Mouse (Mus musculus) skeletal muscle tissue, adult 2 months (tissue): ENCODE measurements around the gene Arxes1.
A peak's percentile ranks its signal among the peaks of the same experiment; 100 is the strongest.
"Not testable (repeated sequence)": the region's sequence is repeated elsewhere in the genome, so short reads cannot be mapped to it uniquely, and the experiment has no call there.

Experiments used
- DNase-seq: peaks from one replicate; pipeline ENCODE4 v3.0.0-alpha.2; 2012; ENCODE audit warnings: low read depth, low spot score

The Arxes1 gene

DNA sequence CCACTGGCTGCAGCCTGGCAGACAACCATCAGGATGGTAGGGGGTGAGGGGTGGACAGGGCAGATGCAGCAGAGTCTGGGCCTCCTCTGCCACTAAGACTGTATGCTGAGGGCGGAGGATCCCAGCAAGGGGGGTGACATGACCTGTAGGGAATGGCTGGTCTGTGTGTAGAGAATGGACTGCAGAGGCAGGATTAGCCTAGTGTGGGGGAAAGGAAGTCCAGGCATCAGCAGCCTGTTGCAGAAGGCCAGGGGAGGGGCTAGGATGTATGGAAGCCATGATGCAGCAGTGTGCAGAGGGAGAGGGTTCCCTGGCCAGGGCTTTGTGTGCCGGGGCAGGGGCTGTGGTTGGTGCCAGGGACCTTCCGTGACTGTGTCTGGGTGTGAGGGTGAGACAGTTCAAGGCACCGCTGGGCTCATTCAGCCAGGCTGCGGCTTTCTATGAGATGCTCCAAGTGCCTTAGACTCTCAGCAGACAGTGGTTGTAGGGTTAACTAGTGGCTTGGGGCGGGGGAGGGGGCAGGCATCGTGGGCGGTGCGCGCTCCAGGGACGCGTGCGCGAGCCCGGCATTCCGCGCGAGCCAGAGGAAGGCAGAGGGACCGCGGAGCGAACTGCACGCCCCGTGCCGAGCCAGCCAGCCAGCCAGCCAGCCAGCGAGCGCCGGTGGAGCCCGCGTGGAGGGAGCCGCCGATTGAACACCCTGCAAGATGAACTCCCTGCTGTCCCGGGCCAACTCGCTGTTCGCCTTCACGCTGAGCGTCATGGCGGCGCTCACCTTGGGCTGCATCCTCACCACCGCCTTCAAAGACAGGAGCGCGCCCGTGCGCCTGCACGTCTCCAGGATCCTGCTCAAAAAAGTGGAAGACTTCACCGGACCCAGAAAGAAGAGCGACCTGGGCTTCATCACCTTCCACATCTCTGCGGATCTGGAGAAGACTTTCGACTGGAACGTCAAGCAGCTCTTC, at the start of gene Arxes1:
Arxes1 (plus strand) TSS at position 569 of the 965 bp plus-strand sequence.
- DNase-seq, result not testable (repeated sequence)

- DNase-seq, result no peak
Observed at GRCm38 (mm10) chrX:135984539-135985260, 48.5 kb upstream of the Arxes1 start.

DNA sequence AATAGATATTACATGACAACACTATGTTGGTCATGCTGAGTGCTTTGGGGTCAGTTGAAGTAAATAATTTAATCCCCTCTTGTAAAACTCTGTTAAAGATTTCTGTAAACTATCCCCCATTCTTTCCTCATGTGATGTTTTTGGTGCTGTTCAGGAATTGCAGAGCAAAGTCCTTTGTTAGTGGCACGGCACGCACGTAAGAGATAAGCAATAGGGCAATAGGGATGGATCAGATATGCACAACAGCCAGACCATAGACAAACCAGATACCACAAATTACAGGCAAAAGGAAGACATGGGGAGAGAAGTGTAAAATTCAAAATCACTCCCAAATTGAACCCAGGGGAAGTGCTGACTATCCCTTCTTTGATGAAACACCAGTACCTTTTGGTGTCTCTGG, 46.9 kb upstream of the Arxes1 start:
- no peak for DNase-seq

GRCm38 (mm10) chrX:135990661-135991060, 42.5 kb upstream of the Arxes1 start:
- no peak for DNase-seq

DNA sequence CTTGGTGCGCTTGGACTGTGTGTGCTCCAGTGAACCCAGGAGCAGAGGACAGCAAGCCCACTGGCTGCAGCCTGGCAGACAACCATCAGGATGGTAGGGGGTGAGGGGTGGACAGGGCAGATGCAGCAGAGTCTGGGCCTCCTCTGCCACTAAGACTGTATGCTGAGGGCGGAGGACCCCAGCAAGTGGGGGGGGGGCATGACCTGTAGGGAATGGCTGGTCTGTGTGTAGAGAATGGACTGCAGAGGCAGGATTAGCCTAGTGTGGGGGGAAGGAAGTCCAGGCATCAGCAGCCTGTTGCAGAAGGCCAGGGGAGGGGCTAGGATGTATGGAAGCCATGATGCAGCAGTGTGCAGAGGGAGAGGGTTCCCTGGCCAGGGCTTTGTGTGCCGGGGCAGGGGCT, 40.0 kb upstream of the Arxes1 start:
- not testable (repeated sequence) for DNase-seq

GRCm38 (mm10) chrX:135993664-135994119, 39.5 kb upstream of the Arxes1 start, which contains the start of gene Arxes2:
Gene Arxes2, plus strand, starts transcription at chrX:135993824.
- DNase-seq, result not testable (repeated sequence)

- no peak for DNase-seq
Observed at GRCm38 (mm10) chrX:136007199-136007843, 25.8 kb upstream of the Arxes1 start.

- DNase-seq, result no peak
Observed at GRCm38 (mm10) chrX:136014392-136014791, 18.8 kb upstream of the Arxes1 start.

DNA sequence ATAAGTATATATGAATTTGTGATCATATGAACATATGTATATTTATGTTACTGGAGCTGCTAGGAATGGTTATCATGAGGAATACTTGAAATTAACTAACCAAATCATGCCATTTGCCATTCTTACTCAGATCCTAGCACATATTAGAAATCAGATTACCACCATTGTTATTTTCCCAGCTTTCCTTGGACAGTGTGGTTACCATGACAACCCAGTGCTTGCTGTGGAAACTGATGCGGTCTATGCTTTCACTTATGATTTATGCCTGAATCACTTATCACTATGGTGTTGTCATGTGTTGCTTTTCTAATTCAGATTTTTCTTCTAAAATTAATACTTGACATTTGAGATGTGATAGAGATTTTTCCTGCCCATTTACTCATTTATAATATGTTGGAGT, 2.8 kb upstream of the Arxes1 start:
- DNase-seq, result no peak

GRCm38 (mm10) chrX:136043726-136044125, 10.6 kb downstream of the Arxes1 start:
- no peak for DNase-seq

DNA sequence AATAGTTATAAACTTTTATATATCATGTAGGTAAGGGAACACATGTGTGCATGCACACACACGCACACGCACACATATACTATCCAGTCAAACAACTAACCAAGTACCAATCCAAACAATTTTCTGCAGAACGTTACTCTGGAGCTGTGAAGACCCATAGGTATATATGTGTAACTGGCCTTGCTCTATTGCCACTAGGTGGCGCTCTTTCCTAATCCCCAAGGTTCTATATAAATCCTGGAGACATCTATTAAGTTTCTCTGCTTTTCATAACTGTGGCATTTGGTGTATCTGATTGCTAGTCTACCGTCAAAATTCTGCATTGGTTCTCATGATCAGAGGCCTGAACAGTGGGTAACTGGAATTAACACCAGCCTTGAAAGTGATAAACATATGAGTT, 14.4 kb downstream of the Arxes1 start:
- DNase-seq, result peak; percentile 18

GRCm38 (mm10) chrX:136051219-136051618, 18.1 kb downstream of the Arxes1 start:
- no peak for DNase-seq

GRCm38 (mm10) chrX:136060698-136061097, 27.5 kb downstream of the Arxes1 start:
- no peak for DNase-seq

- not testable (repeated sequence) for DNase-seq
Observed at GRCm38 (mm10) chrX:136067201-136067991, 34.2 kb downstream of the Arxes1 start.

GRCm38 (mm10) chrX:136068020-136068419, 34.9 kb downstream of the Arxes1 start, which contains the start of gene Bex2:
Gene Bex2, minus strand, starts transcription at chrX:136068236.
- DNase-seq, result not testable (repeated sequence)
